Mouse (Mus musculus): ENCODE results near the gene Rab6a.

DNA sequence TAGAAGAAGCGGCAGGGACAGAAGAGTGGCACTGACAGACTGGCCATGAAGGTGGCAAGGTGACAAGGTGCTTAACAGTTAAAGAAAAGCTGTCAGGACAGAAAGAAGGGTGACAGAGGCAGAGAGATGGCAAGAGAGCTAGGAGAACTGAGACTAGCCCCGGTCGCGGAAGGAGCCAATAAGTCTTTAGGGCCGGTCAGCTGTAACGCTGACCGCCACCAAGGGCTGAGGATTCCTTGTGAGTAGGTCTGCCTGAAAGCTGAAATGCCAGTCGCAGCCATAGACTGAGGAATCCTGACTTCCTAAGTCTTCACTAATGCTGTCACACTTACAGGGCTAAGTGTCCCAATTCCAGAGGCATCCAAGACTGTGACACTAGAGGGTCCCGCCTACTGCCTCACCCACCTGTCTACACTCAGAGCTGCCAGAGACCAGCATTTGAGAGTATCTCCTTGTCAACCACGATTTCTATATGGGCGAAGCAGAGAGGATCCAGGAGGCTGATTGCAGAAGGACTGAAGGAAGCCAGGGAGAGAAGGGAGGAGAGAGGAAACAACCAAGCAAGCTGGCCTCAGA, 56.6 kb downstream of the Rab6a start:
- no peak for TF ChIP-seq POLR2A (IDR thresholded peaks at IDR 0.05; ENCODE audit: extremely low read depth, insufficient read depth, low read length)
- TF ChIP-seq CTCF (IDR thresholded peaks at IDR 0.05; ENCODE audit: extremely low read depth, insufficient read depth, low read length), result no peak
